Comparison of ENCODE assay signal across 8 mouse cellular contexts in the genomic region with DNA sequence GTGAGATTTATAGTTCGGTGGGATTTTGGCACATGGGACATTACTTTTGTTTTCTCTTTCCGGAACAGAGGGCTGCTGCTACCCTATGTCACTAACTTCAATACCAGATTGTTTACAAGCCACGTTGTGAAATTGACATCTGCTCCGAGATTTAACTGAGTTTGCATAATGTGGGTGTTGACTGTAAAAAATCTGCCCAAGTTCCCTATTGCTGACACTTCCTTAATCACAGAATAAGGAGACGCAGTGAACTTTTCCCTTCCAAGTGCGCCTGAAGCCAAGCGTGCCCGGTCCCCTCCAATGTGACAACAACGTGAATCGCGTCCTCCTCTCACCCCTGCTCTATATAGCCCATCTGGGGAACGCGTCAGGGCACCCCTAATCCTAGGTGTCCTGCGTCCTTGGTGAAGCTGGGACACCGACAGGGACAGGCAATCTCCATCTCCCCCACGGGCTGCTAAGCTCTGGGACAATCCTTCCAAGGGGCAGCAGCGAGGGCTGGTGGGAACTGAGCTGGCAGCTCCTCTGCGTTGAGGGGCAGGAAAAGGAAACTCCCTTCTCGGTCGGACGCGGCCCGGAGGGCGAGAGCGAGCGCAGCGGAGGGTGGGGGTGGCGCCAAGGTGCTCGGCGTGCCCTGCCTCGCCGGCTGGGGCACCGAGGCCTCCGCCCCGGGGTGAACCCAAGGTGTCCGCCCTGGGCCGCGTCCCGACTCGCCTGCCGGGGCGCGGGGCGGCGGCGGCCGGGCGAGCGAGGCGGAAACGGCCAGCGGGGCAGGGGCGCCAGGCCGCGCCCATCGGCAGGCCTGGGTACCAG. TPM values are rescaled to one million over a fixed set of nuclear protein-coding genes. Genes with fewer than 3 reads are reported as not detected.
DNase-seq lines count a peak whose midpoint lies in the region; ATAC-seq lines count a peak whose summit lies in the region.

No protein-coding gene starts in this region.

- H3K9me3 ChIP-seq in erythroblast, embryonic 14.5 days (ENCODE audit: control insufficient read depth, low read length) = no peaks in the 10 kb centered on the region
- no peaks in the 10 kb centered on the region for H3K9me3 ChIP-seq in heart, embryonic 14.5 days (ENCODE audit: control insufficient read depth, low read length)
- no peaks in the 10 kb centered on the region for H3K9me3 ChIP-seq in liver, embryonic 11.5 days (ENCODE audit: control insufficient read depth, low read length)

- peak overlapping the region; percentile 93 to 100 for H3K27ac ChIP-seq in heart, embryonic 14.5 days (replicated peaks in 1 of 2; ENCODE audit: control insufficient read depth in 1 of 2, insufficient read depth in 1 of 2, low read depth in 2 of 2, low read length in 2 of 2)
- peak overlapping the region; percentile 99 for H3K27ac ChIP-seq in liver, embryonic 11.5 days (ENCODE audit: low read depth, low read length)

- ATAC-seq in heart, embryonic 14.5 days (ENCODE audit: insufficient number of reproducible peaks, insufficient read depth, low FRiP score, low read depth) = peak; percentile 33; the same call in 1 of the 2 replicates
- peak; percentile 57 for ATAC-seq in liver, embryonic 11.5 days (replicated peaks; ENCODE audit: low FRiP score)
- ATAC-seq in monocyte, adult 5-6 weeks (replicated peaks; ENCODE audit: insufficient number of reproducible peaks, low FRiP score, low TSS enrichment, poor library complexity, severe bottlenecking) = peak; percentile 58

- H3K9ac ChIP-seq in heart, embryonic 14.5 days (ENCODE audit: low read length) = peak overlapping the region; percentile 93
- peak overlapping the region; percentile 93 for H3K9ac ChIP-seq in liver, embryonic 11.5 days (ENCODE audit: low read depth, low read length)

- peaks cover 70% of the 10 kb centered on the region for H3K4me1 ChIP-seq in erythroblast, embryonic 14.5 days (ENCODE audit: control insufficient read depth)
- peaks cover 13 to 44% of the 10 kb centered on the region in 2 experiments for H3K4me1 ChIP-seq in heart, embryonic 14.5 days (ENCODE audit: control insufficient read depth in 2 of 2, insufficient read depth in 2 of 2, low read length in 2 of 2)
- H3K4me1 ChIP-seq in liver, embryonic 11.5 days (replicated peaks; ENCODE audit: control insufficient read depth, insufficient read depth, low read length) = peaks cover 24% of the 10 kb centered on the region

- peak; percentile 79 for DNase-seq in CD4-positive helper T cell, adult 2 months (ENCODE audit: low read depth, low spot score)
- peak; percentile 49 for DNase-seq in brain, adult 2 months (ENCODE audit: low read depth, low spot score)
- DNase-seq in kidney, postnatal 10 days = peak; percentile 77
- DNase-seq in liver, embryonic 11.5 days (ENCODE audit: low spot score) = peak; percentile 73
- peak; percentile 68 to 73 for DNase-seq in spleen, postnatal 36 days (ENCODE audit: low spot score in 2 of 2)

- H3K4me2 ChIP-seq in heart, embryonic 14.5 days (ENCODE audit: low read length) = peak overlapping the region; percentile 76
- peak overlapping the region; percentile 75 for H3K4me2 ChIP-seq in liver, embryonic 11.5 days

- H3K36me3 ChIP-seq in erythroblast, embryonic 14.5 days (ENCODE audit: control insufficient read depth) = peaks cover 38% of the 10 kb centered on the region
- 0 out of 2 replicates have a peak, but pooled peaks cover 3% of the 10 kb centered on the region for H3K36me3 ChIP-seq in heart, embryonic 14.5 days (ENCODE audit: control insufficient read depth, insufficient read depth, low read length)
- no peaks in the 10 kb centered on the region for H3K36me3 ChIP-seq in liver, embryonic 11.5 days (ENCODE audit: control insufficient read depth, insufficient read depth, low read length)

- peak overlapping the region; percentile 90 for H3K4me3 ChIP-seq in erythroblast, embryonic 14.5 days (replicated peaks)
- peak overlapping the region; percentile 80 to 91 for H3K4me3 ChIP-seq in heart, embryonic 14.5 days (ENCODE audit: control insufficient read depth in 1 of 2, insufficient read depth in 1 of 2, low read depth in 1 of 2, low read length in 2 of 2)
- peak overlapping the region; percentile 89 for H3K4me3 ChIP-seq in liver, embryonic 11.5 days (ENCODE audit: low read depth, low read length)

- H3K27me3 ChIP-seq in erythroblast, embryonic 14.5 days (ENCODE audit: control insufficient read depth) = no peaks in the 10 kb centered on the region
- no peaks in the 10 kb centered on the region for H3K27me3 ChIP-seq in heart, embryonic 14.5 days (ENCODE audit: control insufficient read depth, insufficient read depth, low read length)
- H3K27me3 ChIP-seq in liver, embryonic 11.5 days (replicated peaks; ENCODE audit: control insufficient read depth, insufficient read depth, low read length) = no peaks in the 10 kb centered on the region

- under 1% methylated on average over 49 of the region's 56 CpGs for WGBS in heart, embryonic 14.5 days
- under 1% methylated on average over 48 of the region's 56 CpGs for WGBS in liver, embryonic 11.5 days

RNA-seq across cellular contexts. Expression of a gene that starts 0.8 kb away (rescaled TPM):
- polyA plus RNA-seq in erythroblast, embryonic 14.5 days (2012) = 15.0 and 16.1 TPM in 2 replicates
- polyA plus RNA-seq in heart, embryonic 14.5 days (2014; fragmentation: Nextera tagmentation; extraction: Ambion mirVana) = 154 and 156 TPM in 2 replicates
- 97.7 and 100 TPM in 2 replicates for polyA plus RNA-seq in liver, embryonic 11.5 days (2014; fragmentation: Nextera tagmentation; extraction: Ambion mirVana)
- 162 to 219 TPM (median 198 TPM) in 3 replicates for total RNA-seq in monocyte, adult 5-6 weeks (2017)

RNA-seq across cellular contexts. Expression of a gene that starts 41.5 kb away (rescaled TPM):
- not detected in 2 replicates for polyA plus RNA-seq in erythroblast, embryonic 14.5 days (2012)
- polyA plus RNA-seq in heart, embryonic 14.5 days (2014; fragmentation: Nextera tagmentation; extraction: Ambion mirVana) = 27.7 and 29.3 TPM in 2 replicates
- polyA plus RNA-seq in liver, embryonic 11.5 days (2014; fragmentation: Nextera tagmentation; extraction: Ambion mirVana) = 3.0 and 3.1 TPM in 2 replicates
- 1.2 TPM in 1 of 3 replicates, not detected in the others for total RNA-seq in monocyte, adult 5-6 weeks (2017)

Comparison
In these comparisons a context has a peak if more than half of its experiments do, and no peak if none do; other contexts are left out.
1. Peak in every context shown above with its lines: DNase-seq, ATAC-seq, H3K4me3 ChIP-seq and H3K27ac ChIP-seq.